Mouse (Mus musculus) stomach, postnatal 0 days (tissue): ENCODE measurements around the gene Pgm5. TPM values are rescaled to one million over a fixed set of nuclear protein-coding genes. Genes with fewer than 3 reads are reported as not detected.
"Not testable (repeated sequence)": the region's sequence is repeated elsewhere in the genome, so short reads cannot be mapped to it uniquely, and the experiment has no call there.

Source experiments
- ATAC-seq: fragments of 200-750 bp; cut with Nextera tagmentation; 2 replicates; pipeline ENCODE4 v1.8.0; 2017; ENCODE audit not compliant: low FRiP score, low TSS enrichment
- DNase-seq: peaks from one replicate; pipeline ENCODE4 v3.0.0-alpha.2; 2016; ENCODE audit warnings: low spot score
- H3K27ac ChIP-seq: fragments of 300-500 bp; sonication (generic); replicated peaks from 2 replicates; pipeline ENCODE4 v1.5.1; 2014; ENCODE audit warnings: mild to moderate bottlenecking, control low read depth
- H3K27me3 ChIP-seq: fragments of 300-500 bp; sonication (generic); 2 replicates; pipeline ENCODE4 v1.6.1; 2014; ENCODE audit warnings: low read length; ENCODE audit not compliant: control insufficient read depth, insufficient read depth
- H3K36me3 ChIP-seq: fragments of 300-500 bp; sonication (generic); 2 replicates; pipeline ENCODE4 v1.6.1; 2014; ENCODE audit warnings: low read length, mixed read lengths; ENCODE audit not compliant: control insufficient read depth, insufficient read depth
- H3K4me1 ChIP-seq: fragments of 300-500 bp; sonication (generic); replicated peaks from 2 replicates; pipeline ENCODE4 v1.6.1; 2014; ENCODE audit warnings: antibody characterized with exemption; ENCODE audit not compliant: control insufficient read depth, insufficient read depth
- H3K4me2 ChIP-seq: fragments of 300-500 bp; sonication (generic); replicated peaks from 2 replicates; pipeline ENCODE4 v1.6.1; 2014; ENCODE audit warnings: low read depth, mild to moderate bottlenecking, control low read depth, moderate library complexity
- H3K4me3 ChIP-seq: fragments of 300-500 bp; sonication (generic); 2 replicates; pipeline ENCODE4 v1.5.1; 2014; ENCODE audit warnings: low read depth, low read length, control low read depth
- H3K9ac ChIP-seq: fragments of 300-500 bp; sonication (generic); 2 replicates; pipeline ENCODE4 v1.6.1; 2014; ENCODE audit warnings: mild to moderate bottlenecking, low read length, control low read depth, mixed read lengths
- H3K9me3 ChIP-seq: fragments of 300-500 bp; sonication (generic); 2 replicates; pipeline ENCODE4 v1.6.1; 2016; ENCODE audit warnings: low read length; ENCODE audit not compliant: control insufficient read depth
- CTCF ChIP-seq: IDR thresholded peaks from 2 replicates; pipeline ENCODE4 v1.5.1; 2016; ENCODE audit warnings: antibody characterized with exemption, low read depth, mild to moderate bottlenecking, moderate library complexity
- EP300 ChIP-seq: optimal IDR thresholded peaks from 2 replicates; pipeline ENCODE3; 2016; ENCODE audit warnings: antibody characterized with exemption
- WGBS: fragments of 180-500 bp; shearing (Covaris S2); extraction: QIAGEN DNeasy Blood & Tissue Kit; methylation state at CpG from one replicate; pipeline ENCODE4 v1.1.7; 2014; 5-methylcytosine and 5-hydroxymethylcytosine counted together
- polyA plus RNA-seq: library from polyadenylated mRNA; unstranded; fragments of >200 nt; fragmentation: Nextera tagmentation; extraction: Ambion mirVana; gene quantifications from 2 replicates; pipeline ENCODE4 v1.2.1, GENCODE M21; 2015

Gene Pgm5
- polyA plus RNA-seq, 1 experiment from 2014 or later = 6.3 TPM

- Histone ChIP-seq H3K4me3 (no peak overlapping the region), H3K4me1 (peaks cover 6% of the 10 kb centered on the region), H3K9me3 (no peaks in the 10 kb centered on the region), H3K27me3 (no peaks in the 10 kb centered on the region), H3K4me2 (no peak overlapping the region), H3K27ac (no peak overlapping the region), H3K36me3 (no peaks in the 10 kb centered on the region), H3K9ac (no peak overlapping the region)
- 44% methylated on average over 8 of the region's 8 CpGs for WGBS
- DNase-seq = no peak
- no peak for TF ChIP-seq CTCF
- no peak for ATAC-seq
Observed at GRCm38 (mm10) chr19:24703680-24704079, 158.0 kb downstream of the Pgm5 start.

- H3K4me3 ChIP-seq, ATAC-seq, H3K27me3 ChIP-seq, DNase-seq, H3K9me3 ChIP-seq, H3K9ac ChIP-seq, H3K27ac ChIP-seq, H3K4me2 ChIP-seq, H3K36me3 ChIP-seq, H3K4me1 ChIP-seq: not testable (repeated sequence)
- WGBS = 58% methylated on average over 1 of the region's 1 CpGs
- peak; percentile 62 for TF ChIP-seq CTCF
Observed at GRCm38 (mm10) chr19:24703168-24703567, 158.5 kb downstream of the Pgm5 start.

DNA sequence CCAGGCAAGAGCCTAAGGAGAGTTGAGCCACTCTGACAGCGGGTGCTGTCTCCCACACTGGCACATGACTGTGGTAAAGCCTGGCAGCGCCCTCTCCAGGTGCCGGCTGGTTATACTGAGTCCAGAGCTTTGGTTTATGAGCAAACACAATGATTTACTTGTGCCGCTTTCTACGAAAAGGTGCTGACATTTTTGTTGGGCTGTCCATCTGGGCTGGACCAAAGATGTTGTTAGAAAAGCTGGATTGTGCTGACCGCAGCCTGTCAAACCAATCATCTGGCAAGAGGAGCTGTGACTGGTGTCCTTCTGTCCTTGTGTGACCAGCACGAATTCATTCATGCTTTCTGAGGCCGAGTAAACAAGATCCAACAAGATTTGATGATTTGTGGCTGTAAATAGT is 159.9 kb downstream of the Pgm5 start:
- H3K27me3 ChIP-seq = no peaks in the 10 kb centered on the region
- TF ChIP-seq EP300 (no peak), CTCF (peak; percentile 26; the same call in 1 of the 2 replicates)
- no peak overlapping the region for H3K9ac ChIP-seq
- WGBS = 65% methylated on average over 8 of the region's 8 CpGs
- no peaks in the 10 kb centered on the region for H3K9me3 ChIP-seq
- no peak overlapping the region for H3K27ac ChIP-seq
- H3K4me3 ChIP-seq = no peak overlapping the region
- no peaks in the 10 kb centered on the region for H3K36me3 ChIP-seq
- peaks cover 4% of the 10 kb centered on the region for H3K4me1 ChIP-seq
- no peak overlapping the region for H3K4me2 ChIP-seq
- ATAC-seq (no peak), DNase-seq (no peak)

DNA sequence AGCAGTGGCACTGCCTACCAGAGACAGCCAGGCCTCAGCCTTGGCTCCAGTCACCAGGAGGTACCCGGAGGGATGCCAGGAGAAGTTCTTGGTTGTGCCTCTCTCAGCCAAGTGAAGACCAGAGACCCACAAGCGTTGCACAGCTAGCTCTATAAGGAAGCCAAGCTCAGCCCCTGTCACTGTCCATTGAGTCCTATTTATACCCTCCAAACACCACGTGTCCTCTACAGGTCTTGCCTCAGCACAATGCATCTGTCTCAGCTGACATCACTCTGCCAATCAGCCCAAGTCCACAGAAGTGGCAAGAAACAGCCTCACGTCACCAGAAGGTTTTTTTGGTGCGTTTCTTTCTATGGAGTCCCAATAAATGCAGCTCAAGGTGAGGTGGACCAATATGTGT is 161.0 kb downstream of the Pgm5 start:
- DNase-seq (no peak), ATAC-seq (no peak)
- no peaks in the 10 kb centered on the region for H3K27me3 ChIP-seq
- no peak for TF ChIP-seq CTCF
- TF ChIP-seq EP300 = no peak
- WGBS = 86% methylated on average over 5 of the region's 5 CpGs
- H3K4me2 ChIP-seq = no peak overlapping the region
- H3K9ac ChIP-seq = no peak overlapping the region
- H3K27ac ChIP-seq = no peak overlapping the region
- no peaks in the 10 kb centered on the region for H3K4me1 ChIP-seq
- no peak overlapping the region for H3K4me3 ChIP-seq
- H3K36me3 ChIP-seq = no peaks in the 10 kb centered on the region
- H3K9me3 ChIP-seq = no peaks in the 10 kb centered on the region

DNA sequence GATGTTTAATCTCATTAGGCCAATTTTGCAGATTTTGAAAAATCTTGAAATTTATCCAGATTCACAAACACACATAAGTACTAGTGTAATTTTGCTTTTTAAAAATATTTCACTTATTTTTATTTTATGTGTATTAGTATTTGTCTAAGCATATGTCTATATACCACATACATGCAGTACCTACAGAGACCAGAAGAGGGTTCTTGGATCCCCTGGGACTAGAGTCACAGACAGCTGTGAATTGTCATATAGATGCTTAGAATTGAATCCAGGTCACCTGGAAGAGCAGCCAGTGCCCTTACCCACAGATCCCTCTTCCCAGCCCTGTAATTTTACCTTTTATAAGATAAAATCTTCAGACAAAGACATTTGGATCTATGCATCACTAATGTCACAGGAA is 161.7 kb downstream of the Pgm5 start:
- Histone ChIP-seq H3K4me2 (no peak overlapping the region), H3K27ac (no peak overlapping the region), H3K27me3 (no peaks in the 10 kb centered on the region), H3K9ac (no peak overlapping the region), H3K4me3 (no peak overlapping the region), H3K9me3 (no peaks in the 10 kb centered on the region), H3K36me3 (no peaks in the 10 kb centered on the region), H3K4me1 (no peaks in the 10 kb centered on the region)
- no peak for ATAC-seq
- TF ChIP-seq EP300 = no peak
- peak; percentile 60 for TF ChIP-seq CTCF
- DNase-seq = no peak

GRCm38 (mm10) chr19:24699196-24699595 is 162.5 kb downstream of the Pgm5 start:
- TF ChIP-seq EP300 = no peak
- TF ChIP-seq CTCF = no peak
- no peak overlapping the region for H3K27ac ChIP-seq
- 62% methylated on average over 3 of the region's 3 CpGs for WGBS
- H3K4me3 ChIP-seq = no peak overlapping the region
- no peaks in the 10 kb centered on the region for H3K4me1 ChIP-seq
- ATAC-seq (no peak), DNase-seq (no peak)
- H3K9me3 ChIP-seq = no peaks in the 10 kb centered on the region
- no peaks in the 10 kb centered on the region for H3K27me3 ChIP-seq
- H3K9ac ChIP-seq = no peak overlapping the region
- H3K4me2 ChIP-seq = no peak overlapping the region
- no peaks in the 10 kb centered on the region for H3K36me3 ChIP-seq
